Mouse (Mus musculus) yolk sac, embryonic 10.5 days (tissue): Measurements from ENCODE around the gene Amhr2.

Source experiments
- DNase-seq: peaks from one replicate; pipeline ENCODE4 v3.0.0-alpha.2; 2017; ENCODE audit warnings: low spot score

The Amhr2 gene

DNA sequence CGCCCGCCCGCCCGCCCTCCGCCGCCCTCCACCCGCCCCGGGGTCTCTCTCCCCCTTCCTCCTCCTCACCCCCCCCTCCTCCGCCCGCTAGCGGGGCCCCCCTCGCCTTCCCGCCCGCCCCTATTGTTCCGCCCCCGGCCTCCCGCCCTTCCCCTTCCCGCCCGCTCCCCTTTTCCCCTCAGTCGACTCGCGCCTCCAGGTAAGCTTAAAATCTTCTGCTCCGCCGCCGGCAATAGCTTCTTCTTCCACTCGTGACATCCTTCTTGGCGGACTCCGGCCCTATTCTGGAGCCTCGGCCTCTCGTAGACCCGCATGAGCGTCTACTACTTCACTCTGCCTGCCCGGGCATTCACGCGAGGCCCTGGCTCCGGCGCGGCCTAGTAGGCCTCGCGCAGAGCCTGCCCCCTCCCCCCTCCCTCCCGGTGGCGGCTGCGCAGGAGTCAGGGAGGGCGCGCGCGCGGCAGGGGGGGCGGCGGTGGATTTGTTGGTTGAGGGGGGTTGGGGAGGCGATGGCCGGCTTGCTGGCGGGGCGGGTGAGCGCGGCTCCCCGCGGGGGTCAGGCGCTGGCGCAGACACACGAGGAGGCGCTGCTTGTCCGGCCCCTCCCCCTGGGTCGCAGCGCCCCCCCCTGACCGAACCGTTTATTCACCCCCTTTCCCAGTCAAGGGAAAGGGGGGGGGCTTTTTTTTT is 25.6 kb downstream of the Amhr2 start:
- peak; percentile 90 for DNase-seq

DNA sequence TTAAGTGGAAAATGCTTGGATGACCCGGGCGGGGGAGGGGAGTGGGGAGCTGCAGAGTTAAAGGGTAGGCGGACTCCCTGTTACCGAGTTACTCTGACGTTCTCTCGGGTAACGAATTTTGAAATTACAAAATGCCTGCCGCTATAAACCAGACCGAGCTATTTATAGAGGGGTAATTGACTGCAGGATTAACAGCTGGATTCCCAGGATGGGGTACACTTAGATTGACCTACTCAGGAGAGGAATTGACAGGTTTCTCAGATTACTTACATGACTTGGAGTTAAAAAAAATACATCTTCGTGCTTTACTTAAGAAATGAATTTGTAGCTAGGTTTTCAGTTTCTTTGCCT is 26.1 kb downstream of the Amhr2 start:
- no peak for DNase-seq

DNA sequence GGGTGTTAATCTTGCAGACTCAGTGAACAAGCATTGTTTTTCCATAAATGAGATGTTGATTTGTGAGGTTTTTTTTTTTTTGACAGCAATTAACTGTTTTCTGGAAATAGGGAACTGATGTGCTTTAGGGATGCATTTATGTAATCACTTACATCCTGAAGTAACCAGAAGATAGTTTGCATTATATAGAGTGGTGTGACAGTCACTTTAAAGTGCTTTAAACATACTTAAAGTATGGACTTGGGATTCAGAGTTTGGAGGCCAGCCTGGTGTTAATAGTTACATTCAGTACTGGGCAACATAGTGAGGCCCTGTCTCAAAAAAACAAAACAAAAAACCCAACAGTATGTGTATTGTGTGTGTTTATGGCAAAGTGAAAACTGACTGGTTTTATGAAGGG is 26.6 kb downstream of the Amhr2 start:
- DNase-seq: no peak

DNA sequence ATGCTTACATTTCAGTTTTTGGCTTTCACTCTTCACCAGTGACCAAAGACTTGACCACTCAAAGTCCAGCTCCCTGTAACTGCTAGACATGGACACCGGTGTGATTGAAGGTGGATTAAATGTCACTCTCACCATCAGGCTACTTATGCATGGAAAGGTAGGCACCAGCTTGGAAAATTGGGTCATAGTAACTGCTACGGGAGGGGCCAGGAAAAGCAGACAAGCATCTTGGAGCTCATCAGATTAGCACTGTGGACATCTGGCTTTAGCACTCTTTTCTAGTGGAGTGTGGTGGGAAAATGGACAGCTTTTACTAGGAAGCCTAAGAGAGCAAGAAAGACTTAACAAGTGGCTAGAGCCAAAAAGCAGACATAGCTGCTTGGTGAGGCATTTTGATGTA is 28.1 kb downstream of the Amhr2 start:
- no peak for DNase-seq

DNA sequence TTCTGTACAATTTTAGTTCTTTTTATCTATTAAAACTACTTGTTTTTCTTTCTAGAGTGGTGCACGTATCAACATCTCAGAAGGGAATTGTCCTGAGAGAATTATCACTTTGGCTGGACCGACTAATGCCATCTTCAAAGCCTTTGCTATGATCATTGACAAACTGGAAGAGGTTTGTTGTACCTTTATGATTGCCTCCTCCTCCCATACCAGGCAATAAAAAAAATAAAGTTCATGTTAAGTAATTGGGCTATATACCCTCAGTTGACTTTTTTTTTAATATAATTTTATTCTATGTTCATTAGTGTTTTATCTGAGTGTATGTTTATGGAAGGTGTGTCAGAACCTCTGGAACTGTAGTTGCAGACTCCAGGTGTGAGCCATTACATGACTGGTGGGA is 29.4 kb downstream of the Amhr2 start:
- no peak for DNase-seq

DNA sequence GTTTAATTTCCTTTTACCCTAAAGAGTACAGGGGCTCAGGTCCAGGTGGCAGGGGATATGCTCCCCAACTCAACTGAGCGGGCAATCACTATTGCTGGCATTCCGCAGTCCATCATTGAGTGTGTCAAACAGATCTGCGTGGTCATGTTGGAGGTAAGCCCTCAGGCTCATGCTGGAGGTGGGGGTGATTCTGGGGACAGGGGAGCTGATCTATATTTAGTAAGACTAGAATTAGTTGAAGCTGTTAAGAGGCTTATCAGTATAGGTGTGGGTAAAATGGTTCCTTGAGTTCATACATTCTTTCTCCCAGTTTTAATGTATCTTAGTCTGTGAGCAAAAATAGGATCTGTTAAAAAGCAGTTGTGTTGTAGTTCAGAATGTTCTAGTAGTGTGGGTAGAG is 38.0 kb downstream of the Amhr2 start:
- no peak for DNase-seq

DNA sequence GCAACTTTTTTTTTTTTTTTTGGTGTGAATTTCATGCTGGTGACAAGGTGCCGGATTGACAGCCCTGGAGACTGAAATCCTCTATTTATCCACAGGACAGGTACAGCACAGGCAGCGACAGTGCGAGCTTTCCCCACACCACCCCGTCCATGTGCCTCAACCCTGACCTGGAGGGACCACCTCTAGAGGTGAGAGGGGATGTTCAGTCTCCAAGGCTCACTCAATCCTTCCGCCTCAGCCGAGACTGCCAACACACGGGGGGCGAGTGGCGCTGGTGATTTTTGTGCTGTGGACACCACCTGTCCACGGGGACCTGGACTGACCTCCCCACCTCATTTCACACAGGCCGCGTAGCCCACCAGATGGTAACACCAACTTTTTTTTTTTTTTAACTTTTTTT is 40.7 kb downstream of the Amhr2 start:
- DNase-seq: no peak

DNA sequence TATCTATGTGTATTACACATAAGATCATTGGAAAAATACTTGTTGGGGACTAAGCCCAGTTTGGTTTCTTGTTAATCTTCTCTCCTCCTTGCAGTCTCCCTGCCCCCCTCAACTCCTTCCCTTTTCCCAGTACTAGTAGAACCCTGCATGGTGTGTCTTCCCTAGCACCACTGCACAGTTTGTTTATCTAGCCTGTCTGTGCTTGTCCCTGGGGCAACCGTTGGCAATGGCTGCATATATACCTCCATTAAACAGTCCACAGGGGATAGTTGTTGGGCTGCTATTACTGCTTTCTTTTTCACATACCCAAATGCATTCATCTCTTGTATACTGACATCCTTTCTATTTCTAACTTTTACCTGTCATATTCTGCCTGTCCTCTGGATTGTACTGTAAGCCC is 42.5 kb downstream of the Amhr2 start:
- no peak for DNase-seq

DNA sequence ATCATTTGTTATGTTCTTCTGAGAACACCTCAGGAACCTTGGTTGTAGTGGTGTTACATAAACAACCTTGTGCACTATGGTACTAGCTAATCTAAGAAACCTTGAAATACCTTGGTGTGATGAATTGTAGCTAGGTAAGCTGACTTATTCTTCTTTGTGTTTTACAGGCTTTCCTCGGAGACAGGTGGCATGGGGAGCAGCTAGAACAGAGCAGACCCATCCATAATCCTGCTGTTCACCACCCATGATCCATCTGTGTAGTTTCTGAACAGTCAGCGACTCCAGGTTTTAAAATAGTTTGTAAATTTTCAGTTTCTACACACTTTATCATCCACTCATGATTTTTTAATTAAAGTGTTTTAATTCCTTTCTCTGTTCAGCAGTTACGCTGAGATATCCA is 53.2 kb downstream of the Amhr2 start:
- DNase-seq: no peak

DNA sequence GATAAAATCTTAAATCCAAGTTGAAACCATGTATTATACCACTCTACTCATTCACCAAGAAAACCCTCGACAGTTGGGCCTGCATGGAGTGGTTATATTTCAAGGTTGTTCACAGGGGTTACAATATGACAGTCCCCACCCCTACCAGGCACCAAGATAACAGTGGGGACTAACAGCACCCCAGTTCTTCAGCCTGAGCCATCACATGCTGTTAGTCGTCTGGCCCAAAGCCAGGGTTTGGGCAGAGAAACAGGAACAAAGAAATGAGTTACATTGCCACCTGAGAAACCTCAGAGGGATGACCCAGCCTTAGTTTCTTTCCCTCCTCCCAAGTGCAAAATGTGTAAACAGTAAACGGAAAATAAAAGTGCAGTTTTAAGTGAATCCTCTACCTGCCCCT is 54.2 kb downstream of the Amhr2 start:
- no peak for DNase-seq

DNA sequence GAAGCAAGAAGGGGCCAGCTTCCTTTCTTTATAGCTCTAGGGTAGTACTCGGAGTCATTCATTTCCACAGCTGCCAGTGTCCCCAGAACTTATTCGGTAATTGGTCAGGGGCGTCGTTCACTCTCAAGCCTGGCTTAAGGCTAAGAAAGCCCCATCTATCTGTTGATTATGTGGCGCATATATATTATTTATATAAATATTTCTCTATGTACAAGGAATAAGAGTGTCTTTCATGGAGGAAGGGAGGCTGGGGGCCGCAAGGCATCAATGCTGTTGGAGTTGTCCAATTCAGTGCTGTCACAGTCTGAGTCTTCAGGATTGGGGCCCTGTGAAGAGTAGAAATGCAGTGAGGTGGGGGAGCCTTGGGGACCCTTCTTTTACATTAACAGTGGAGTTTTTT is 54.7 kb downstream of the Amhr2 start:
- no peak for DNase-seq

DNA sequence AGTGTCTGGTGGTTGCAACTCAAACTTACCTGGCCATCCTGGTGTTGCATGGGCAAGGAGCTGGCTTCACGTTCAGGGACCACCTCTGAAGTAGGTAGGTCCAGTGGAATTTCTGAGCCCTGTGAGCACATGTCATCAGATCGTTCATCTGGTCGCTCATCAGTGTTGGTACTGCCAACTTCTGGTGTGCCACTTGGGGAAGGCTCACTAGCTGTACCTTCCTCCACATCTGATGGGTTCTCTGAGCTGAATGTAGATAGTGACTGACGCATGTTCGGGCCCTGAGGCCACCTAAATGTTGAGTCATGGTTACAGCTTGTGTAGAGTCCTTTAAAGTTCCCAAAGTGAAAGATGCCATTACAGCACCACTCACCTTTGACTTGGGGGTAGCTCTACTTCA is 55.3 kb downstream of the Amhr2 start:
- DNase-seq: no peak

DNA sequence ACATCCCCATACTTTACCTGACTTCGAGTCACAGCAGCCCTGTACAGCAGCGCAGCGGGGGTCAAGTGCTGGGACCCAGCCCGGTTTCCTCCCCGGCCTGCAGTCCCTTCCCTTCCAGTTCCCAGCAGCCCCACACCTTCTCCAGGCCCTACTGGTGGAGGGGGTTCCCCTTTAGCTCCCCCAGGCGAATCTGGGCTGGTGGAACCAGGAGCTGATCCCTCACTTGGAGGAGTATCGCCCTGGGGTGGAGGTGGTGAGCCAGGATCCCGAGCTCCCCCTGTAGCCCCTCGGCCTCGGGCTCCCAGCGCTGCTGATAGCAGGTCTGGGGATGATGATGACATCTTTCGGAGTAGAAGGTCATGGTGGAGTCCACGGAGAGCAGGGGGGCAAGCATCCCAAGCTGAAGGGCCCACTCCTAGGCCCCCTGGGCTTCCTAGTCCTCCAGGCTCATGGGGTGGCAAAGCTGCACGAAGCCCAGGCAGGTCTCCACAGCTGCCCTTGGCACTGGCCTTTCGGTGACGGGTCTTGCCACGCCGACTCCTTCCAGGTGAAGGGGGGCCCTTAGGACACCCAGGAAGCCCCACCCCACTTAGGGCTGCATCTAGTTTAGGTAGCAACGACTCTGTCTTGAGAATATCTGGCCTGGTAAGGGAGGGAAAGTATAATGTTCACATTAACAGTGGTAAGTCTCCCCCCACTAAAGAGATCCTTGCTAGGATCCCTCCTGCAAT is 56.1 kb downstream of the Amhr2 start:
- DNase-seq: no peak

DNA sequence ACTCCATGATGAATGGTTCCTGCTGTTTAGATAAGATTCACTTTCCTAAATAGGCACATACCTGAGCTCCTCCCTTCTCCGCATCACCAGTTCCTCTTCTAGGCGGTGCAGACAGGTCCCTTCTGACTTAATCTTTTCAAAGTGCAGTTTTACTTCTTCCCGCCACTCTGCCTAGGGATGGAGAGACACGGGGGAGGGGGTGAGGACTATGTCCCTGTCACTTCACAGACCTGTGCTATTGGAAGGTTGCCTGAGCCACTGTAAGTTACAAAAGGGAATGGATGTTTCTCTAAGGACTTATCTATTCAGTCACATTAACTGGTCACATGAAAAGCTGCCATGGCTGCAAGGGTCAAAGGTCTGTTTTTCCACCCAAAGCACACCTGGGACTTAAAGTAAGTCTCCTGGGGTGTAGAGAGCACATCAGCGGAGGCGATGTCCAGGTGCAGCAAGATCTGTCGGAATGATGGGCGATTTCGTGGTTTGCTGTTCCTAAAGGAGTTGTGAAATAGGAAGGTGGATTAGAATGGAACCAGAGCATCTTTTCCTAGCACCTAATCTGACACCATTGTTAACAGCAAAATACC is 57.2 kb downstream of the Amhr2 start:
- DNase-seq: peak; percentile 84

DNA sequence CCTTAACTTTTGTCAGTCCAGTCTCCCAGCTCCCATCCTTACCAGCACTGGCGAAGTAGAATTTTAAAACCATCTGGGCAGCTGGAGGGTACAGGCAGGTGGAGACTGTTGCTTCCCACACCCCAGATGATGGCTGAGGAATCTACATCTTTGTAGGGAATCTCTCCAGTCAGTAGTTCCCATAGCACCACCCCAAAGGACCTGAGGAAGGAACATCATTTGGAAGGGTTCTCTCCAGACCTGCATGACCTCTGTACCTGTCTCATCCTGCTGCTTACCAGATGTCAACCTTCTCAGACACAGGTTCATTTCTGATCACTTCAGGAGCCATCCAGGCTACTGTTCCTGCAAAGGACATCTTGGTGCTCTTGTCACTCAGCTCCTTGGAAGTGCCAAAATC is 58.3 kb downstream of the Amhr2 start, which contains the start of gene Gm10337:
Gene Gm10337, plus strand, starts transcription at position 276 of the 400 bp plus-strand sequence.
- no peak for DNase-seq
